Mouse (Mus musculus): ENCODE measurements at regions not wholly inside any gene's neighbourhood (a gene's known extent, or its start where the extent isn't known, plus 50 kb on each side); places are given as distances from the start of the nearest gene placed in this dataset.
"Not testable (repeated sequence)": the region's sequence is repeated elsewhere in the genome, so short reads cannot be mapped to it uniquely, and the experiment has no call there.

GRCm38 (mm10) chr13:46026018-46026417 is 61.2 kb upstream of the Atxn1 start:
- DNase-seq = no peak

DNA sequence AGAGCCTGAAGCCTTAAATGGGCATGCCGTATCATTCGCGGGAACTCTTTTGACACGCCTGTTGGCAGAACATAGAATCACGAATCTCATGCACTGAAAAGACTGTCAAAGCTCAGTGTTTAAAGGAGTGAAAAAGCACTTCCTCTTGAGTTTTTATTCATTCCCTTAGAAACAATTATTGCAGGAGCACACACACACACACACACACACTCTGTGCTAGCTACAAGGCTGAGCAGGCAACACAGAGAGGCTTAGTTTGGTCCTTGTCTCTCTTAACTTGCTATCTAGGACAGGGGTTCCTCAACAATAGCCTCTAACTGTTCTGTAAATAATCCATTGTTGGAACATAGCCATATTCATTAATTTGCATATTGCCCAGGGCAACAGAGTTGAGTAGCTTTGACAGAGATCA is 58.8 kb upstream of the Atxn1 start:
- no peak for DNase-seq

GRCm38 (mm10) chr13:46023187-46023586 is 58.4 kb upstream of the Atxn1 start:
- DNase-seq = peak; percentile 20

GRCm38 (mm10) chr13:46020945-46021835 is 56.4 kb upstream of the Atxn1 start:
- DNase-seq = peak; percentile 47

DNA sequence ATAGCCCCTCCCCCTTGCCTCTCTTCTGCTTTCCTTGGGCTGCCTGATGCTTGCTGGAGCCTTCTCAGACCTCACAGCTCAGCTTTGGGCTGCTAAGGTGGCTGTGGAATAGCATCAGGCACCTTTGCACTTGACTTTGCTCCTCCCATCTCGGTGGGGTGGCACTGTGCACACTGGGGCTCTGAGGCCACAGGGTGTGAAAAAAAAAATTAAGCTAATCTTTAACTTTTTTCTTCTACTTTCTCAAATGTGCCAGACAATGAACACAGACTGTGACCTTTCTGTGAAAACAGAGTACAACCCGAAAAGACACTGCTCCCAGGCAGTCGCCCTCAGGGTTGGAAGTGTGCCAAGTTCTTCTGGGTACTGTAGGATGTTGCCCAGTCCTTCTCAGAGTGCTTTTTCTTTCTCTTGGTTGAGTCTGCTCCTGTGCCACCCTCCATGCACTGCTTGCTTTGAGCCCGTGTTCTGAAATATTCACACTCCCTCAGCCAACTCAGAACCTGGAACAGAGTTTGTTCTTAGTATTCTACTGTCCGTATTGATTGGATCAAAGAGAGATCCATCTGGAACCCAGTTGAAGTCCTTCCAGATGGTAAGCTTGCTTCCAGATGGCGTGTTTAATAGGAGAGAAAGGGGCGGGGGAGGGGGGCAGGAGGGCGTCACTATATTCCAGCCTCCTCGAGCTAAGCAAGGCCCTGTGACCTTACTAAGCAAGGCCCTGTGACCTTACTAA is 54.8 kb upstream of the Atxn1 start:
- DNase-seq = peak; percentile 34

- DNase-seq = no peak
Observed at GRCm38 (mm10) chr13:46018903-46019430, 54.2 kb upstream of the Atxn1 start.

- no peak for DNase-seq
Observed at GRCm38 (mm10) chr13:46017742-46018141, 52.9 kb upstream of the Atxn1 start.

DNA sequence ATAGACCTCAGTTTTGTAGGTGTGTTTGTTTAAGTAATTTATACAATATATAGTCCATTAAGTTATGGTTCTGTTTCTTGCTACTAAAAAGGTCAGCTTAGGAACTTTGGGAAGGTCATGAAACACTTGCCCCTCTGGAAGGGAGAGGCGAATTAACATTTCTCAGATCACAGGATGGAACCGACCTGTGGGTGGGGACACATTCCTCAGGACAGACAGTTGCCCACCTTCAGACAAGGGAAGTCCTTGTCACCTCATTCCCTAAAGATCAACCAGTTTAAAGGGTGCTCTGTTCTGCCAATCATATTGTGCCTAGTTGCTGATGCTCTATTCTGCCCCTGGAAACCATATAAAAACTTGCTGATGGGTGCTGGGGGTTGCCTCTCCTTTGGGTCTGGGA is 52.2 kb upstream of the Atxn1 start:
- DNase-seq = not testable (repeated sequence)

GRCm38 (mm10) chr13:46015231-46015630 is 50.4 kb upstream of the Atxn1 start:
- no peak for DNase-seq

- DNase-seq = no peak
Observed at GRCm38 (mm10) chr13:46014637-46015036, 49.8 kb upstream of the Atxn1 start.
